Mouse (Mus musculus): Measurements from ENCODE around the gene Clspn. TPM values are rescaled to one million over a fixed set of nuclear protein-coding genes. Genes with fewer than 3 reads are reported as not detected.

Clspn gene
- polyA plus RNA-seq, 1 experiment from 2014 or later: 13.0 TPM

- Histone ChIP-seq H3K27ac (no peak overlapping the region), H3K79me2 (ENCODE audit: inconsistent target) (no peaks in the 10 kb centered on the region), H3K36me3 (ENCODE audit: inconsistent target) (no peaks in the 10 kb centered on the region), H3K4me3 (ENCODE audit: inconsistent target) (no peak overlapping the region)
- 82% methylated on average over 4 of the region's 4 CpGs for WGBS (ENCODE audit: missing documents)
Measured at GRCm38 (mm10) chr4:126637446-126637845, 80.7 kb downstream of the Clspn start.

- Histone ChIP-seq H3K4me3 (ENCODE audit: inconsistent target) (no peak overlapping the region), H3K36me3 (ENCODE audit: inconsistent target) (no peaks in the 10 kb centered on the region), H3K27ac (no peak overlapping the region), H3K79me2 (ENCODE audit: inconsistent target) (no peaks in the 10 kb centered on the region)
- WGBS (ENCODE audit: missing documents): 59% methylated on average over 5 of the region's 7 CpGs
Measured at GRCm38 (mm10) chr4:126639339-126639738, 82.6 kb downstream of the Clspn start.

- Histone ChIP-seq H3K79me2 (ENCODE audit: inconsistent target) (no peaks in the 10 kb centered on the region), H3K36me3 (ENCODE audit: inconsistent target) (no peaks in the 10 kb centered on the region), H3K4me3 (ENCODE audit: inconsistent target) (no peak overlapping the region), H3K27ac (no peak overlapping the region)
- WGBS (ENCODE audit: missing documents): 51% methylated on average over 9 of the region's 9 CpGs
Measured at GRCm38 (mm10) chr4:126641901-126642300, 85.2 kb downstream of the Clspn start.

Other genes with a start within 250 kb of the Clspn start
- gene Adprhl2, start 235.2 kb upstream of the Clspn start, polyA plus RNA-seq (2018): 12.8 to 27.0 TPM (median 21.1 TPM) in 3 replicates
- gene Tekt2, start 231.2 kb upstream of the Clspn start, polyA plus RNA-seq (2018): 0.22 to 0.36 TPM (median 0.25 TPM) in 3 replicates
- 9.3 to 11.7 TPM (median 9.4 TPM) in 3 replicates for gene Ago3, start 127.4 kb upstream of the Clspn start, polyA plus RNA-seq (2018)
- 20.9 to 22.7 TPM (median 22.2 TPM) in 3 replicates for gene Ago1, start 88.4 kb upstream of the Clspn start, polyA plus RNA-seq (2018)
- 5.6 to 10.3 TPM (median 6.6 TPM) in 3 replicates for gene Ago4, start 23.5 kb upstream of the Clspn start, polyA plus RNA-seq (2018)
- 9.7 to 13.2 TPM (median 11.6 TPM) in 3 replicates for gene 5730409E04Rik, start 52.9 kb downstream of the Clspn start, polyA plus RNA-seq (2018)
- 164 to 241 TPM (median 175 TPM) in 3 replicates for gene Psmb2, start 120.7 kb downstream of the Clspn start, polyA plus RNA-seq (2018)
- not detected in 3 replicates for gene Tfap2e, start 179.3 kb downstream of the Clspn start, polyA plus RNA-seq (2018)
- gene Ncdn, start 196.5 kb downstream of the Clspn start, polyA plus RNA-seq (2018): 9.4 to 21.9 TPM (median 12.3 TPM) in 3 replicates
- 25.7 to 27.5 TPM (median 26.7 TPM) in 3 replicates for gene AU040320, start 196.6 kb downstream of the Clspn start, polyA plus RNA-seq (2018)

All from macrophage (primary cell).